Mouse (Mus musculus) hindbrain, embryonic 16.5 days (tissue): Measurements from ENCODE around the gene Cmas. TPM values are rescaled to one million over a fixed set of nuclear protein-coding genes. Genes with fewer than 3 reads are reported as not detected.

Source experiments
- ATAC-seq: fragments of 200-750 bp; cut with Nextera tagmentation; 2 replicates; pipeline ENCODE4 v1.8.0; 2017; ENCODE audit warnings: moderate TSS enrichment, moderate library complexity
- H3K27ac ChIP-seq: fragments of 300-500 bp; sonication (generic); 2 replicates; pipeline ENCODE4 v1.5.1; 2014; ENCODE audit warnings: low read depth, mild to moderate bottlenecking, control low read depth, low read length, moderate library complexity
- H3K27me3 ChIP-seq: fragments of 300-500 bp; sonication (generic); replicated peaks from 2 replicates; pipeline ENCODE4 v1.6.1; 2014; ENCODE audit warnings: low read length; ENCODE audit not compliant: control insufficient read depth, insufficient read depth
- H3K36me3 ChIP-seq: fragments of 300-500 bp; sonication (generic); 2 replicates; pipeline ENCODE4 v1.6.1; 2014; ENCODE audit warnings: mild to moderate bottlenecking, low read length, moderate library complexity, mixed read lengths; ENCODE audit not compliant: control insufficient read depth, insufficient read depth
- H3K4me1 ChIP-seq: fragments of 300-500 bp; sonication (generic); 2 replicates; pipeline ENCODE4 v1.6.1; 2014; ENCODE audit warnings: low read depth, low read length; ENCODE audit not compliant: control insufficient read depth, insufficient read depth
- H3K4me2 ChIP-seq: fragments of 300-500 bp; sonication (generic); 2 replicates; pipeline ENCODE4 v1.6.1; 2014; ENCODE audit warnings: mild to moderate bottlenecking, low read length, control low read depth, moderate library complexity
- H3K4me3 ChIP-seq: fragments of 300-500 bp; sonication (generic); 2 replicates; pipeline ENCODE4 v1.5.1; 2014; ENCODE audit warnings: mild to moderate bottlenecking, low read length, control low read depth, moderate library complexity
- H3K9ac ChIP-seq: fragments of 300-500 bp; sonication (generic); 2 replicates; pipeline ENCODE4 v1.6.1; 2014; ENCODE audit warnings: low read depth, mild to moderate bottlenecking, control low read depth, low read length, moderate library complexity
- H3K9me3 ChIP-seq: fragments of 300-500 bp; sonication (generic); 2 replicates; pipeline ENCODE4 v1.6.1; 2014; ENCODE audit warnings: mild to moderate bottlenecking, low read length, moderate library complexity; ENCODE audit not compliant: control insufficient read depth
- WGBS: fragments of 180-500 bp; shearing (Covaris S2); extraction: QIAGEN DNeasy Blood & Tissue Kit; methylation state at CpG from one replicate; pipeline ENCODE4 v1.1.7; 2014; 5-methylcytosine and 5-hydroxymethylcytosine counted together
- polyA plus RNA-seq: library from polyadenylated mRNA; unstranded; fragments of >200 nt; fragmentation: Nextera tagmentation; extraction: Ambion mirVana; gene quantifications from 2 replicates; pipeline ENCODE4 v1.2.1, GENCODE M21; 2015

The Cmas gene
- polyA plus RNA-seq, 1 experiment from 2014 or later: 193 TPM

DNA sequence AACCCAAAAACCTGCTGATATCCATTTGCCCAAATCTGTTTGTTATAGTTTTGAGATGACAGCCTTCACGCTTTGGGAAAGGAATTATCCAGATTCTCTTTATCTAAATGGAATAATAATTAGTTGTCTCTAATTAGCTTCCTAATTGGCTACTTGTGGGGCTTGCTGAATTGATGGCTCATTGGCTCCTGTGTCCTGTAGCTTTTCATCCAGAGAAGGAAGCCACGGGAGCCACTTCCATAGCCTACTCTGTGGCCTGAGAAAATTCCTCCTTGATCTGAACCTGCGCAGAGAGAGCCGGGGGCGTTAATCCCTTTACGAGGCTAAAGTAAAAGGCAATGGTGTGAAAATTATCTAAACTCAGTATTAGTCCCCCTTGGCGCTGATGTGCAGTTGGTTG is 24.8 kb downstream of the Cmas start:
- no peak overlapping the region for H3K4me2 ChIP-seq
- no peaks in the 10 kb centered on the region for H3K36me3 ChIP-seq
- no peak overlapping the region for H3K27ac ChIP-seq
- H3K27me3 ChIP-seq: no peaks in the 10 kb centered on the region
- no peak overlapping the region for H3K4me3 ChIP-seq
- no peak overlapping the region for H3K9ac ChIP-seq
- ATAC-seq: no peak
- H3K4me1 ChIP-seq: no peaks in the 10 kb centered on the region
- WGBS: 58% methylated on average over 7 of the region's 7 CpGs
- H3K9me3 ChIP-seq: no peaks in the 10 kb centered on the region

DNA sequence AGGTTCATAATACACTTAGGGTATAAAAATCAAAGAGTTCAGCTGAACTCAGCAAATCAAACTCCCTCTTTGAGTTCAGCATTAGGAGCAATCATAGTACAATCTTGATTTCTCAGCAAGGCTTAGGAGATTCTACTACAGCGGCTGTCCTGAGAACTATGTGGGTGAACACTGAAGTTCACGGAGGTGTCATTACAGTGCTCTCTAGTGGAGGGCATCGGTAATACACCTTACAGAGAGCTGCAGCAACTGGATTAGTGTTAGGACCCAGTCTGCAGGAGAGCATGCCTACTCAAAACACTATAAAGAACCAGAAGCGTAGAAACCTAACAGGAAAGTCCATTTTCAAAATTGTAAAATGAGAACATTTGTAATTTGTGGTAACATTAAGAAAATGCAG is 28.9 kb downstream of the Cmas start:
- WGBS: 38% methylated on average over 4 of the region's 4 CpGs
- Histone ChIP-seq H3K9ac (no peak overlapping the region), H3K27me3 (no peaks in the 10 kb centered on the region), H3K36me3 (no peaks in the 10 kb centered on the region), H3K4me2 (no peak overlapping the region), H3K4me1 (no peaks in the 10 kb centered on the region), H3K4me3 (no peak overlapping the region), H3K27ac (no peak overlapping the region), H3K9me3 (no peaks in the 10 kb centered on the region)
- ATAC-seq: no peak

DNA sequence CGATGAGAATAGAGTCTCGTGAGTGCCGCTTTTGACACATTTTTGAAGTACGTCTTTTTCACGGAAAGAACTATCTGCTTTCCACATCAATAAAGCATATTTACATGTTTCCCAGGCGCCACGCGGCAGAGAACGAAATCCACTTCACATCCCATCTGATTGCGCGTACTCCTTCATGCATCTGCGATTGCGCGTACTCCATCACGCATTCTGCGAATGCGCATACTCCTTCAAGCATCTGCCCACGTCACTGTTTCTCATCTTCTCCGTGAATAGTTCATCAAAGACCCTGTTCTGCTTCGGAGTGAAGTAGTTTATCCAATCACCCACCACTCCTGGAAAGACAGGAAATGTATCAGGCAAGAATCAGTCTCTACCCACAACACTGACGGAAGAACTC is 29.6 kb downstream of the Cmas start:
- 84% methylated on average over 21 of the region's 21 CpGs for WGBS
- no peaks in the 10 kb centered on the region for H3K27me3 ChIP-seq
- ATAC-seq: no peak
- no peak overlapping the region for H3K27ac ChIP-seq
- no peak overlapping the region for H3K9ac ChIP-seq
- no peaks in the 10 kb centered on the region for H3K9me3 ChIP-seq
- no peaks in the 10 kb centered on the region for H3K36me3 ChIP-seq
- H3K4me1 ChIP-seq: no peaks in the 10 kb centered on the region
- H3K4me3 ChIP-seq: no peak overlapping the region
- no peak overlapping the region for H3K4me2 ChIP-seq

DNA sequence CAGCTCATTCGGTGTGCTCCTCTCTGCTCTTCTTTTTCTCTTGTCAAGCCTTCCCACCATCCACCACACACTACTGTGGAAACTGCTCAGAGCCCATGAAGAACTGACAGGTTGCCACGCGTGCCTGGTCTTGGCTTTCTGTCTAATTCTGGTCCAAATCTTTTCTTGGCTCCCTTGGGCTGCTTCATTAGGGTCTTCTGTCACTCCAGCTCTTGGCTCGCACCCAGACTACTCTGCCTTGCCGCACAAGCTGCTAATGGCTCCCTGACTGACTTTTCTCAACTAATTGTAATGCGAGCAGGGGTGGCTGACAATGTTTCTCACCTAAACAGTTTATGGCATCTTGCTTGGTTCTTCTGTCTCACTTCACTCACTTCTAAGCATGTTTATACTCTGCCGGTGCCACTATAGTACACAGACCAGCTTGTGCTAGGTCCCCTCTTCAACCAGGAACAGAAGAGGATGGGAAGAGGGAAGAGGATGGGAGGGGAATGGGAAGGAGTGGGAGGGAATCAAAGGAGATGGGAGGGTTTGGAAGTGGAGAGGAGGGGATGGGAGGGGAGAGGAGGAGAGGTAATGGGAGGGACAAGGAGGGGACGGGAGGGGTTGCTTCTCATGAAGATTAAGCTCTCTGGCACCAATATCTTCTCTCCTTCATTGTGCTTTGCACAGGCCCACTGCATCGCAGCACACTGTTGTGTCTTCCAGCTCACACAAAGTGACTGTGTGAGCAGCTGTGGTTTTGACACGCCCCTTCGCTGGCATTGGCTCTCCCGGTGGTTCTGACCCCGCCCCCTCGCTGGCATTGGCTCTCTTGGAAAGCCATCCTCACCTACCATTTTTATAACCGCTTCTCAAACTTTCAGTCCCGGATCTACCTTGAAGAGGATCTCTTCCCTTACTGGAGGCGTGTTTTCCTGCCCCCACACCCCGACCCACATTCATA is 31.8 kb downstream of the Cmas start:
- Histone ChIP-seq H3K27me3 (no peaks in the 10 kb centered on the region), H3K36me3 (no peaks in the 10 kb centered on the region), H3K27ac (no peak overlapping the region), H3K4me3 (no peak overlapping the region), H3K4me2 (no peak overlapping the region), H3K9me3 (no peaks in the 10 kb centered on the region), H3K9ac (no peak overlapping the region), H3K4me1 (peaks cover 10% of the 10 kb centered on the region)
- ATAC-seq: peak; percentile 31; the same call in 1 of the 2 replicates
- WGBS: 42% methylated on average over 17 of the region's 18 CpGs

DNA sequence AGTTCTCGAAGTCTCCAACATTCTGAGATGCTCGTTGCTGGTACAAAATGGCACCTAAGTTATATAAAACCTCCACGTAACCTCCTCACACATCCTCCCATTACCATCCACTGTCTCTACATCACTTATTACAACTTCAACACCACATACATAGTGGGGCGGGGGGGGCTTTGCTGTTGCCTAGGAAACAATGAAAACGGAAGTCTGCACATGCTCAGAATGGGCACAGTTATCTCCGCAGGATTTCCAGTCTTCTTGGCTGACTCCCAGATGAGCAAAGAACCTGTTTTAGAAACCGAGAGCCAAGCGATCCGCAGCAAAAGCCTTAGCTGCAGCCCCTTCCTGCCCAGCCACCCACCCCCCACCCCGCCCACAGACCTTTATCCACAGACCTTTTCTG is 33.2 kb downstream of the Cmas start:
- Histone ChIP-seq H3K36me3 (no peaks in the 10 kb centered on the region), H3K27ac (no peak overlapping the region), H3K27me3 (no peaks in the 10 kb centered on the region), H3K9ac (no peak overlapping the region), H3K4me1 (peaks cover 15% of the 10 kb centered on the region), H3K4me2 (no peak overlapping the region), H3K9me3 (no peaks in the 10 kb centered on the region), H3K4me3 (no peak overlapping the region)
- no peak for ATAC-seq
- 93% methylated on average over 10 of the region's 10 CpGs for WGBS

DNA sequence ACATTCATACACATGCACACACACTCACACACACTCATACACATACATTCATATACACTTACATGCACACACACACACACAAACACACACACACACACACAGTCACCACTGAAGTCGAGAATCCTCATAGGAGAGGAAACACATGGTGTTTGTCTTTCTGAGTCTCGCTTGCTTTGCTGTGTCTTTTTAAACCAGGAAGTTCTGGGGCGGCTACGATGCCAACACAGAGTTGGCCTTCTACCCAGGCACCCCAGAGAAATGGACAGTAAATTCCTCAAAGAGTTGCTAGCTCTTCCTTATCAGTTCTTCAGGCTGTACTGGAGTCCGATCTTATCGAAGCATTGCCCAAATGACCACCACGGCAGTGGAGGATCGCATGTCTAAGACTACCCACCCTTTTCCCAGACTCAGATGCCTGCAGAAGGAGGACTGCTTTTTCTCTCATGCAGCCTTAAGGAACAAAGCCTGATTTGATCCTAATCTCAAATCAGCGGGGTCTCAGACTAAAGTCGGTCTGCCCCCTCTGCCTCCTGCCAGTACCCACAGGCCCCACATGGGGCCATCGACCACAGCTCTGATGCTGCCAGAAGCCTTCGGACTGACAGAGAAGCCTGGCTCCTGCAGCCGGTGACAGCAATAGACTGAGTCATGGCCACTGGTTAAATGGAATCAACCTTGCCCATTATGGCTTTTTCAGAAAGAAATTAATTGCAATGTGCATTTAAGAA is 35.9 kb downstream of the Cmas start:
- peak; percentile 59; the same call in 1 of the 2 replicates for ATAC-seq
- H3K27me3 ChIP-seq: no peaks in the 10 kb centered on the region
- no peaks in the 10 kb centered on the region for H3K36me3 ChIP-seq
- H3K4me1 ChIP-seq: peaks cover 15% of the 10 kb centered on the region
- H3K4me3 ChIP-seq: no peak overlapping the region
- H3K9me3 ChIP-seq: no peaks in the 10 kb centered on the region
- 40% methylated on average over 13 of the region's 13 CpGs for WGBS
- H3K27ac ChIP-seq: no peak overlapping the region
- peak overlapping the region; percentile 29; the same call in 1 of the 2 replicates for H3K4me2 ChIP-seq
- no peak overlapping the region; the same call in 1 of the 2 replicates for H3K9ac ChIP-seq

DNA sequence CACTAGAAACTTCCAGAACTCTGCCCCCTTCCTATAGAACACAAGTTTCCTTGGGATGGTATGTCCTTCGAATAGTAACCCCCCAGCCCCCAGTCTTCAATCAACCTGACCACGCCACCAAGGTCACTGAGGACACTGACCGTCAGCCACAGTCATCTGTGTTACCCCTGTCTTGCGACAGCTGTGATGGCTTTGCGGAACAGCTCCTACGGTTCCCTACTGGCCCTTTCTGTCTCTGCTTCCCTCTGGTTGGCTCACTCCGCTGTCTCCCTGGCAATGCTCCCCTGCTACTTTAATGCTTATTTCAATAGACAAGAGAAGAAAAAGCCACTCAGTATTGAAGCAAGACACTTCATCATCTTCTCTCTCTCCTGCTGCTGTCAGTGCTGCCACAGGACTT is 37.0 kb downstream of the Cmas start:
- H3K27ac ChIP-seq: no peak overlapping the region
- H3K36me3 ChIP-seq: no peaks in the 10 kb centered on the region
- no peak overlapping the region for H3K4me3 ChIP-seq
- no peak overlapping the region for H3K9ac ChIP-seq
- H3K27me3 ChIP-seq: no peaks in the 10 kb centered on the region
- ATAC-seq: peak; percentile 63
- H3K4me1 ChIP-seq: peaks cover 15% of the 10 kb centered on the region
- peak overlapping the region; percentile 3; the same call in 1 of the 2 replicates for H3K4me2 ChIP-seq
- 13% methylated on average over 7 of the region's 7 CpGs for WGBS
- no peaks in the 10 kb centered on the region for H3K9me3 ChIP-seq

DNA sequence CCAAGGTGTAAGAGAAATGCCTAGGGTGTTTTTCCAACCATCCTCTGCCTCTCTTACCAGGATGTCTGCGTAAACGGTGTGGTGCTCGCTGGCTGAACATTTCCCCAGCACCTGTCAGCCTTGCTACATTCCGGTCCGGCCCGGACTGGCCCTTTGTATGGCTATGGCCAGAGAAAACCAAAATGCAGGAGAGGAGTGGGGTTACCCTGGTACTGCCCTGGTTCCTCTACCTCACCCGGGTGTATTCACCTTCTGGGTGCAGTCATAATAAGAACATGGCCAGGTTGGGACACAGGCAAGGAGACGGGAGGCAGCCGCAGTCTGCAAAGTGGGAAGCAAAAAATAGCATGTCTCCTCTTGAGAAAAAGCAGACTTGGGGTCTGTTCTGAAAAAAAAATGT is 38.6 kb downstream of the Cmas start:
- H3K4me3 ChIP-seq: no peak overlapping the region
- H3K27ac ChIP-seq: no peak overlapping the region
- H3K9ac ChIP-seq: no peak overlapping the region
- H3K4me2 ChIP-seq: no peak overlapping the region
- ATAC-seq: no peak
- no peaks in the 10 kb centered on the region for H3K36me3 ChIP-seq
- H3K9me3 ChIP-seq: no peaks in the 10 kb centered on the region
- peaks cover 15% of the 10 kb centered on the region for H3K4me1 ChIP-seq
- 94% methylated on average over 9 of the region's 9 CpGs for WGBS
- H3K27me3 ChIP-seq: no peaks in the 10 kb centered on the region
